Mouse (Mus musculus) forebrain, embryonic 16.5 days (tissue): Measurements from ENCODE around the gene Clec12b. TPM values are rescaled to one million over a fixed set of nuclear protein-coding genes. Genes with fewer than 3 reads are reported as not detected.

Experiments
- polyA plus RNA-seq: library from polyadenylated mRNA; unstranded; fragments of >200 nt; fragmentation: Nextera tagmentation; extraction: Ambion mirVana; gene quantifications from 2 replicates; pipeline ENCODE4 v1.2.1, GENCODE M21; 2015

The Clec12b gene
- polyA plus RNA-seq, 1 experiment from 2014 or later, result not detected

Other genes starting within 250 kb of the Clec12b start
- gene Clec2d, start 205.3 kb downstream of the Clec12b start, polyA plus RNA-seq, result 0.18 and 0.40 TPM in 2 replicates
- not detected in 2 replicates for gene Cd69, start 110.4 kb downstream of the Clec12b start, polyA plus RNA-seq
- not detected in 2 replicates for gene 4922502D21Rik, start 54.1 kb downstream of the Clec12b start, polyA plus RNA-seq
- gene Clec12a, start 43.2 kb downstream of the Clec12b start, polyA plus RNA-seq, result 0.18 and 0.27 TPM in 2 replicates
- gene Clec1b, start 11.4 kb upstream of the Clec12b start, polyA plus RNA-seq, result 0.86 and 1.2 TPM in 2 replicates
- 0.19 TPM in 1 of 2 replicates, not detected in the other for gene Clec9a, start 23.0 kb upstream of the Clec12b start, polyA plus RNA-seq
- gene Clec1a, start 66.1 kb upstream of the Clec12b start, polyA plus RNA-seq, result 0.80 and 0.84 TPM in 2 replicates
- gene Olr1, start 121.3 kb upstream of the Clec12b start, polyA plus RNA-seq, result not detected in 2 replicates
- gene Tmem52b, start 126.7 kb upstream of the Clec12b start, polyA plus RNA-seq, result 0.09 TPM in 1 of 2 replicates, not detected in the other
- gene Gabarapl1, start 147.3 kb upstream of the Clec12b start, polyA plus RNA-seq, result 203 and 217 TPM in 2 replicates
- not detected in 2 replicates for gene Klre1, start 192.0 kb upstream of the Clec12b start, polyA plus RNA-seq
- gene Klrd1, start 205.9 kb upstream of the Clec12b start, polyA plus RNA-seq, result not detected in 2 replicates
- 0.25 TPM in 1 of 2 replicates, not detected in the other for gene Klrk1, start 238.0 kb upstream of the Clec12b start, polyA plus RNA-seq